Mouse (Mus musculus): ENCODE data around the gene H2-DMb2. TPM values are rescaled to one million over a fixed set of nuclear protein-coding genes. Genes with fewer than 3 reads are reported as not detected.

H2-DMb2 gene
- polyA plus RNA-seq, 1 experiment, result 38.9 TPM

DNA sequence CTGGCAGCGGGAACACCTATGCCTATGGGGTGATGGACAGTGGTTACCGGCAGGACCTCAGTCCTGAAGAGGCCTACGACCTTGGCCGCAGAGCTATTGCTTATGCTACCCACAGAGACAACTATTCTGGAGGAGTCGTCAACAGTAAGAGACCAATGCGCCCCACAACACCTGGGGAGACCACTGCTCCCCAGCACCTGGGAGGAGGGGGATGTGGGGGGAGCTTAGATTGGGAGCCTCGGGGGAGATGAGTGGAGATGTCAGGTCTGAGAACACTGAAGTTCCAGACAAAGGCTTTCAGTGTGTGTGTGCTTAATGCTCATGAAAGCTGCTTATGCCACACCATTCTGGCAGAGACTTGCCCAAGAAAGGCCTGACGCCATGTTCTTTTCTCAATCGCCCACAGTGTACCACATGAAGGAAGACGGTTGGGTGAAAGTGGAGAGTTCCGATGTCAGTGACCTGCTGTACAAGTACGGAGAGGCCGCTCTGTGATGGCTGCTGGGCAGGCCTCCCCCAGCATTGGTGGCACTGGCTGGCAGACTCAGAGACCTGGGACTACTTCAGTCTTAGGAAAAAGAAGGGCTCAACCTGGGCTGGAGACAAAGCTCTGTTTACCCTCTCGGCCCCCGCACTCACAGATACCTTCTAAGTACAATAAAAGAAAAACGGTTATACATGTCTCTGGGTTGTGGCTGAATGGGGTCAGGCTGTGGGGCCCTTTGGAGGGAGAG lies 57.8 kb downstream of the H2-DMb2 start:
- WGBS, result 75% methylated on average over 16 of the region's 16 CpGs
- TF ChIP-seq POLR2A (IDR thresholded peaks at IDR 0.05; ENCODE audit: borderline replicate concordance, control insufficient read depth, low read depth, low read length) (no peak), CTCF (IDR thresholded peaks at IDR 0.05; ENCODE audit: control insufficient read depth, insufficient read depth, low read length) (no peak)
- Histone ChIP-seq H3K4me3 (replicated peaks; ENCODE audit: control insufficient read depth, low read depth, low read length) (no peak overlapping the region), H3K4me1 (ENCODE audit: control insufficient read depth, insufficient read depth, low read length) (peaks cover 5% of the 10 kb centered on the region; the same call in 1 of the 2 replicates), H3K27ac (ENCODE audit: control insufficient read depth, insufficient read depth, low read depth, low read length, poor library complexity) (no peak overlapping the region)

Other genes with a start within 250 kb of the H2-DMb2 start
- 1.2 and 1.9 TPM in 2 replicates for gene Platr17, start 238.2 kb upstream of the H2-DMb2 start, polyA plus RNA-seq (2011; ENCODE audit: insufficient read depth, insufficient read length, low replicate concordance, missing spikeins)
- 26.4 and 42.3 TPM in 2 replicates for gene Daxx, start 233.9 kb upstream of the H2-DMb2 start, polyA plus RNA-seq (2011; ENCODE audit: insufficient read depth, insufficient read length, low replicate concordance, missing spikeins)
- 75.8 and 87.3 TPM in 2 replicates for gene Tapbp, start 227.4 kb upstream of the H2-DMb2 start, polyA plus RNA-seq (2011; ENCODE audit: insufficient read depth, insufficient read length, low replicate concordance, missing spikeins)
- 21.2 and 26.3 TPM in 2 replicates for gene Zbtb22, start 227.4 kb upstream of the H2-DMb2 start, polyA plus RNA-seq (2011; ENCODE audit: insufficient read depth, insufficient read length, low replicate concordance, missing spikeins)
- 91.8 and 173 TPM in 2 replicates for gene Rgl2, start 213.8 kb upstream of the H2-DMb2 start, polyA plus RNA-seq (2011; ENCODE audit: insufficient read depth, insufficient read length, low replicate concordance, missing spikeins)
- 75.9 and 89.6 TPM in 2 replicates for gene Pfdn6, start 203.0 kb upstream of the H2-DMb2 start, polyA plus RNA-seq (2011; ENCODE audit: insufficient read depth, insufficient read length, low replicate concordance, missing spikeins)
- 20.4 and 21.4 TPM in 2 replicates for gene Wdr46, start 202.6 kb upstream of the H2-DMb2 start, polyA plus RNA-seq (2011; ENCODE audit: insufficient read depth, insufficient read length, low replicate concordance, missing spikeins)
- gene B3galt4, start 191.8 kb upstream of the H2-DMb2 start, polyA plus RNA-seq (2011; ENCODE audit: insufficient read depth, insufficient read length, low replicate concordance, missing spikeins), result 1.9 and 4.1 TPM in 2 replicates
- 13.7 and 23.1 TPM in 2 replicates for gene Vps52, start 187.5 kb upstream of the H2-DMb2 start, polyA plus RNA-seq (2011; ENCODE audit: insufficient read depth, insufficient read length, low replicate concordance, missing spikeins)
- 1,108 and 1,335 TPM in 2 replicates for gene Rps18, start 187.3 kb upstream of the H2-DMb2 start, polyA plus RNA-seq (2011; ENCODE audit: insufficient read depth, insufficient read length, low replicate concordance, missing spikeins)
- 698 and 1,240 TPM in 2 replicates for gene H2-K1, start 143.0 kb upstream of the H2-DMb2 start, polyA plus RNA-seq (2011; ENCODE audit: insufficient read depth, insufficient read length, low replicate concordance, missing spikeins)
- gene Ring1, start 118.6 kb upstream of the H2-DMb2 start, polyA plus RNA-seq (2011; ENCODE audit: insufficient read depth, insufficient read length, low replicate concordance, missing spikeins), result 9.0 and 35.7 TPM in 2 replicates
- gene H2-Ke6, start 115.2 kb upstream of the H2-DMb2 start, polyA plus RNA-seq (2011; ENCODE audit: insufficient read depth, insufficient read length, low replicate concordance, missing spikeins), result 120 and 165 TPM in 2 replicates
- gene Slc39a7, start 111.6 kb upstream of the H2-DMb2 start, polyA plus RNA-seq (2011; ENCODE audit: insufficient read depth, insufficient read length, low replicate concordance, missing spikeins), result 51.4 and 84.6 TPM in 2 replicates
- gene Rxrb, start 111.5 kb upstream of the H2-DMb2 start, polyA plus RNA-seq (2011; ENCODE audit: insufficient read depth, insufficient read length, low replicate concordance, missing spikeins), result 36.0 and 70.9 TPM in 2 replicates
- gene Col11a2, start 103.9 kb upstream of the H2-DMb2 start, polyA plus RNA-seq (2011; ENCODE audit: insufficient read depth, insufficient read length, low replicate concordance, missing spikeins), result 10.7 and 12.6 TPM in 2 replicates
- 3.9 and 6.3 TPM in 2 replicates for gene H2-Oa, start 51.0 kb upstream of the H2-DMb2 start, polyA plus RNA-seq (2011; ENCODE audit: insufficient read depth, insufficient read length, low replicate concordance, missing spikeins)
- 14.2 and 38.5 TPM in 2 replicates for gene H2-DMa, start 23.8 kb upstream of the H2-DMb2 start, polyA plus RNA-seq (2011; ENCODE audit: insufficient read depth, insufficient read length, low replicate concordance, missing spikeins)
- 118 and 172 TPM in 2 replicates for gene Brd2, start 20.7 kb upstream of the H2-DMb2 start, polyA plus RNA-seq (2011; ENCODE audit: insufficient read depth, insufficient read length, low replicate concordance, missing spikeins)
- gene H2-DMb1, start 9.8 kb downstream of the H2-DMb2 start, polyA plus RNA-seq (2011; ENCODE audit: insufficient read depth, insufficient read length, low replicate concordance, missing spikeins), result 42.1 and 59.8 TPM in 2 replicates
- gene Tap1, start 44.2 kb downstream of the H2-DMb2 start, polyA plus RNA-seq (2011; ENCODE audit: insufficient read depth, insufficient read length, low replicate concordance, missing spikeins), result 34.1 and 55.9 TPM in 2 replicates
- 111 and 156 TPM in 2 replicates for gene Psmb9, start 44.5 kb downstream of the H2-DMb2 start, polyA plus RNA-seq (2011; ENCODE audit: insufficient read depth, insufficient read length, low replicate concordance, missing spikeins)
- 35.3 and 68.8 TPM in 2 replicates for gene Psmb8, start 54.4 kb downstream of the H2-DMb2 start, polyA plus RNA-seq (2011; ENCODE audit: insufficient read depth, insufficient read length, low replicate concordance, missing spikeins)
- gene Tap2, start 60.2 kb downstream of the H2-DMb2 start, polyA plus RNA-seq (2011; ENCODE audit: insufficient read depth, insufficient read length, low replicate concordance, missing spikeins), result 50.7 and 54.8 TPM in 2 replicates
- gene H2-Ob, start 95.6 kb downstream of the H2-DMb2 start, polyA plus RNA-seq (2011; ENCODE audit: insufficient read depth, insufficient read length, low replicate concordance, missing spikeins), result 30.9 and 72.2 TPM in 2 replicates
- 73.7 and 175 TPM in 2 replicates for gene H2-Ab1, start 114.4 kb downstream of the H2-DMb2 start, polyA plus RNA-seq (2011; ENCODE audit: insufficient read depth, insufficient read length, low replicate concordance, missing spikeins)
- gene H2-Aa, start 144.5 kb downstream of the H2-DMb2 start, polyA plus RNA-seq (2011; ENCODE audit: insufficient read depth, insufficient read length, low replicate concordance, missing spikeins), result 65.0 and 143 TPM in 2 replicates
- gene H2-Eb1, start 162.6 kb downstream of the H2-DMb2 start, polyA plus RNA-seq (2011; ENCODE audit: insufficient read depth, insufficient read length, low replicate concordance, missing spikeins), result 32.6 and 82.7 TPM in 2 replicates
- gene H2-Eb2, start 182.4 kb downstream of the H2-DMb2 start, polyA plus RNA-seq (2011; ENCODE audit: insufficient read depth, insufficient read length, low replicate concordance, missing spikeins), result 0.29 and 0.60 TPM in 2 replicates
- gene Btnl2, start 211.5 kb downstream of the H2-DMb2 start, polyA plus RNA-seq (2011; ENCODE audit: insufficient read depth, insufficient read length, low replicate concordance, missing spikeins), result 1.1 and 1.8 TPM in 2 replicates
- not detected in 2 replicates for gene Btnl1, start 233.8 kb downstream of the H2-DMb2 start, polyA plus RNA-seq (2011; ENCODE audit: insufficient read depth, insufficient read length, low replicate concordance, missing spikeins)